Mouse (Mus musculus): ENCODE data around the gene Epb41l1.

- TF ChIP-seq CTCF (IDR thresholded peaks at IDR 0.05; ENCODE audit: low read depth) (no peak), EP300 (IDR thresholded peaks at IDR 0.05; ENCODE audit: low read depth) (no peak)
Measured at GRCm38 (mm10) chr2:156547123-156547891, 126.6 kb downstream of the Epb41l1 start, which contains the start of gene Aar2.

Measured in liver, postnatal 0 days (tissue).